Mouse (Mus musculus): ENCODE measurements around the gene Suclg2.

GRCm38 (mm10) chr6:95596766-95597750, 121.5 kb downstream of the Suclg2 start:
- no peak for TF ChIP-seq CTCF (IDR thresholded peaks at IDR 0.05; ENCODE audit: low read depth, low read length)
- TF ChIP-seq POLR2A (IDR thresholded peaks at IDR 0.05; ENCODE audit: extremely low read depth, insufficient read depth, low read length), result no peak

Measured in liver, adult 2 months (tissue).